Mouse (Mus musculus) embryonic fibroblast, embryonic 13.5 days (primary cell): Measurements from ENCODE around the gene Rps6ka4. TPM values are rescaled to one million over a fixed set of nuclear protein-coding genes. Genes with fewer than 3 reads are reported as not detected.

Experiments used
- H3K27ac ChIP-seq: 2 replicates; pipeline ENCODE4 v1.5.1; 2012; ENCODE audit warnings: low read length, control low read depth, inconsistent platforms; ENCODE audit not compliant: insufficient read depth
- H3K4me1 ChIP-seq: 2 replicates; pipeline ENCODE4 v1.6.1; 2011; ENCODE audit warnings: low read length; ENCODE audit not compliant: control insufficient read depth, insufficient read depth
- H3K4me3 ChIP-seq: 2 replicates; pipeline ENCODE4 v1.5.1; 2011; ENCODE audit warnings: mild to moderate bottlenecking, control low read depth, low read length; ENCODE audit not compliant: insufficient read depth
- CTCF ChIP-seq: IDR thresholded peaks from 2 replicates; pipeline ENCODE4 v1.5.1; 2011; ENCODE audit warnings: mild to moderate bottlenecking, control low read depth, low read length, moderate library complexity, borderline replicate concordance; ENCODE audit not compliant: insufficient read depth
- POLR2A ChIP-seq: IDR thresholded peaks from 2 replicates; pipeline ENCODE4 v1.6.1; 2011; ENCODE audit warnings: low read depth, mild to moderate bottlenecking, control low read depth, low read length, moderate library complexity
- polyA plus RNA-seq: library from polyadenylated mRNA; stranded (reverse); fragments of >200 nt; gene quantifications from 2 replicates; pipeline ENCODE4 v1.2.4, GENCODE M21; 2011; ENCODE audit warnings: low read depth; ENCODE audit not compliant: missing spikeins, insufficient read length

Rps6ka4 gene
- polyA plus RNA-seq: 32.6 and 36.8 TPM in 2 replicates

DNA sequence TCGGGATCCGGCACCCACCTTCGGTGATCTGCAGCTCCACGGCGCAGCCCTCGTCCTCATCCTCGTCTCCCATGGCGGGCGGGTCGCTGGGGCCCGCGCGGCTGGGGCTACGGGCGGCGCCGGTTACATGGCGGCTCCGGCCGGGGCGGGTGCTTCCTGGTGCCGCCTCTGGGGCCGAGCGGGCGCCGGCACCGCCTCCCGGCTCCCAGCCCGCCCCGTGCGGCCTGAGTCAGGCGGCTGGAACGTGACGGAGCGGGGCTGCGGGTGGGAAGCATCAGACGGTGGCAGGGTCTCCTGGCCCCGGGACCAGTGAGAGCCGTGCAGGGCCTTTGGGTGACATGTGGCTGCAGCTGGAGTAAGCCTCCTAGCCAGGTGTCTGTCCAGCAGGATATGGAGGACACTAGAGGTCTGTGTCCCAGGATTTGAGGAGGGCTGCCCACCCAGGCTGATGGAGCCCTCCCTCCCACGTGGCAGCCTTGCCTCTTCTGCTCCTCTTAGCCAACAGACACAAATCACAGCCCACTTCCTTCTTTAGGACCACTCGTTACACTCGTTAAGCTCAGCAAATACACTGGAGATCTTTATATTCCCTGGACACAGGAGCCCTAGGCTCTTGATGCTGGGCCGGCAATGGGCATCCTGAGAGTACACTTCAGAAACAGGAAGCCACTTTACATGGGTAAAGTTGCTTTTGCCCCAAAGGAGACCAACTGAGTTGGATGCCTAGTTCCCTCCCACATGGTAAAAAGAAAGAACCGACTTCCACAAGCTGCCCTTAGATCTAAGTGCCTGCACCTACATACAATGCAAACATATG lies at the start of gene Rps6ka4:
Gene Rps6ka4, minus strand, starts transcription at position 162 of the 817 bp plus-strand sequence.
- Histone ChIP-seq H3K4me1 (no peaks in the 10 kb centered on the region; the same call in 1 of the 2 replicates), H3K4me3 (peak within 1 kb of the TSS; percentile 94), H3K27ac (peak within 1 kb of the TSS; percentile 28)
- no peak for TF ChIP-seq CTCF
- peak; percentile 71 for TF ChIP-seq POLR2A

DNA sequence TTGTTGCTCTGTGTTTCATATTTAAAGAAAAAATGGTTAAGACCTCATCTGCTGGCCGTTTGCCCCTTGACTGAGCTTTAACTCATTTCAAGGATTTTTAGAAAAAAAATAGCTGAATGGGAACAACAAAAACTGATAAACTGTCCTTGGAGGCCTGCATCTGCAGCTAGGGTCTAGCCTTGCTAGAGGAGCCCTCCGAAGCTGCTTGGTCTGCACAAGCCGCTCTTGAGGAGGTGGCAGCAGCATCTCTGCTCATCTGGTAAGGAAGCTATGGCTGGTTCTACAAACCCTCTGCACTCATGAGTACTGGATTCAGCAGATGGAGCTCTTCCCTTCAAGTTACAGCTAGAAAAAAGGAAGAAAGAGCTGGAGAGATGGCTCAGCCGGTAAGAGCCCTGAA lies 37.5 kb upstream of the Rps6ka4 start:
- no peak overlapping the region for H3K27ac ChIP-seq
- TF ChIP-seq POLR2A (no peak), CTCF (no peak)

DNA sequence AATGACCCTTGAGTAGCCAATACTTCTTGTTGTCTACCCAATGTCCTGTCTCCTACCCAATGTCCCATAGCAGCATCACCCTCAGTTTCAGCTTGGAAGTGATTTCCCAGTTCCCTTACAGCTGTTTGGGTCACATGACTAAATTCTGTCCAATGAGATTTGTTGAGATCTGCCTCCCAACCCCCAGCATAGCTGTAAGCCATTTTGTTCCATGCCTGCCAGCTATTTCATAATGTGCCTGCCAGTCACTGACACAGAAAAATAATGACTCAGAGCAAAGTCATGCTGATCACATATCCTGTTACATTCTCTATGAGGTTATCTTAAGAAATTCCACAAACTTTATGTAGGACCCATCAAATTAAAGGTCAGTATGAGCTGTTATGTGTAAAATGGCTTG lies 36.4 kb upstream of the Rps6ka4 start:
- TF ChIP-seq POLR2A (no peak), CTCF (no peak)

More for the DNA sequence above, 37.5 kb upstream of the Rps6ka4 start:
- Histone ChIP-seq H3K4me1 (peaks cover 10% of the 10 kb centered on the region), H3K4me3 (no peak overlapping the region)

DNA sequence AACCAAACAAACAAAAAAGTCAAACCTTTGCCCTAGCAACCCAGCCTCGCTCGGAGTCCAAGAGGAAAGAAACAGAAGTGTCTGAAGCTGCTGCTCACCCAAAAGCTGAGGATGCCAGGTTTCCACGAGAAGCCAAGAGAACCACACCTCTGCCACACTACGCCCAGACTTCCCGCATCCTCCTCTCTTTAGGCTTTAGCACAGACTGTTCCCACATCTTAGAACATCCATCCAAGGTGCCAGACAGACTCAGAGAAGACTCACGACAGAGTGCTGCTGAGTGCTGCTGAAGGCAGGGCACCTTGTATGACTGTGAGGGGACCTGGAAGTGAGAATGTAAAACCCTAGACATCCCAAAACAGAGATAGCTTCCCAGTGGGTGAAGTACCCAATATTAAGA lies 35.4 kb upstream of the Rps6ka4 start:
- Histone ChIP-seq H3K4me1 (peaks cover 10% of the 10 kb centered on the region), H3K4me3 (no peak overlapping the region), H3K27ac (no peak overlapping the region)
- TF ChIP-seq POLR2A (no peak), CTCF (no peak)

More for the DNA sequence above, 36.4 kb upstream of the Rps6ka4 start:
- no peak overlapping the region for H3K4me3 ChIP-seq
- peak overlapping the region; percentile 7; the same call in 1 of the 2 replicates for H3K27ac ChIP-seq
- H3K4me1 ChIP-seq: peaks cover 10% of the 10 kb centered on the region

DNA sequence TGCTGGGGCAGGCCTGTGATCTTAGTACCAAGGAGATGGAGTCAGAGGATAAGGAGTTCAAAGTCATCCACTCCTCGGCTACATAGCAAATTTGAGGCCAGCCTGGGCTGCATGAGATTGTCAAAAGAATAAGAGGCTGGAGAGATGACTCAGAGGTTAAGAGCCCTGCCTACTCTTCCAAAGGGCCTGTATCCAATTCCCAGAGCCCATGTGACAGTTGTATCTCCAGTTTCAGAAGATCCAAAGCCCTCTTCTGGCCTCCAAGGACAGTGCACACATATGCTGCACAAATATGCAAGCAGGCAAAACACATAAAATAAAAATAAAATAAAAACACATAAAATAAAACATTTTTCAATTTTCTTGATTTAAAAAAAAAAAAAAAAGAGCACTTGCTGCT lies 33.8 kb upstream of the Rps6ka4 start:
- no peak overlapping the region for H3K4me3 ChIP-seq
- no peak overlapping the region for H3K27ac ChIP-seq
- H3K4me1 ChIP-seq: peaks cover 10% of the 10 kb centered on the region
- TF ChIP-seq CTCF: no peak
- no peak for TF ChIP-seq POLR2A

DNA sequence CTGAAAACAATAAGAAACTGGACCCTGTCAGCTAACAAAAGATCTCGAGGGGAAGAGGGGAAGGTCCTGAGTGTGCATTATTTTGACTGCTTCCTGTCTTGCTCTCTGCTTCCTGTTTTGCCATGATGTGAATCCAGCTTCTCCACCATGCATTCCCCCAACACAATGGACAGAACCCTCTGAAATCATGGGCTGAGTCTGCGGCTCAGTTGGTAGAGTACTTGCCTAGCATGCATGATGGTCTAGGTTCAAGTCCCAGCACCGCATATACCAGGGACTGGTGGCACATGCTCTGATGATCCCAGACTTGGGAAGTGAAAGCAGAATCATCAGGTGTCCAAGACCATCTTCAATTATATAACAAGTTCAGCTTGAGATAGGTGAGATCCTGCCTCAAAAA lies 32.3 kb upstream of the Rps6ka4 start:
- no peak overlapping the region for H3K4me3 ChIP-seq
- peaks cover 10% of the 10 kb centered on the region for H3K4me1 ChIP-seq
- no peak for TF ChIP-seq CTCF
- TF ChIP-seq POLR2A: no peak

DNA sequence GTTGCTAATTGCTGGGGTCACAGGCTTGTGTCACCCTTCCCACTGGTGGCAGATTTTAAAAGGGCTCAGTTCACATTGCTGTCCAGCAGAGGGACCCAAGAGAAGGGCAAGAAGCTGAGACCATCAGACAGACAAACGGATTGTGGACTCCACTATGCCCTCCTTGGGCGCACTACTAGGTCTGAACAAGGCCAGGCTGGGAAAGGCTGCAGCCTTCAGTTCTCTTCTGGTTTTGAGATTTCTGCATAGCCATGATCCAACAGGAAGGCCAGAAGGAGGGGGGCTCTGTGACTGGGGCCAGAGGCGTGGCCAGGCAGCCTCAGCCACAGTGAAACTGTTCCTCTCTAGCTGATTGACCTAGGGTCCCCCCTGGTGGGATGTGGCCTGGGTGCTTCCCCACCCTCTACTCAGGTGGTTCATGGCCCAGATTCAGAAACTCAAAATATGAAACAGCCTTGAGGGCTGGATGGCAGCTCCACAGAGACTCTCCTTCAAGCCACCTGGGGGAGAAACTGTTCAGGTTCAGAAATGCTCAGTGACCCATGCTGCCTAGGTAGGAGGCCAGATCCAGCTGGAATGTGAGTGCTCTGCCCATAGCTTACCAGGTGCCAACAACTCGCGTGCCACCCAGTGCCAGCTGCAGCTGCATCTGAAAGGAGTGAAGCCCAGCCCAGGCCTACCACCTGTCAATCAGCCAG lies 31.3 kb upstream of the Rps6ka4 start:
- Histone ChIP-seq H3K4me3 (no peak overlapping the region), H3K27ac (no peak overlapping the region), H3K4me1 (peaks cover 5% of the 10 kb centered on the region; the same call in 1 of the 2 replicates)
- TF ChIP-seq CTCF (peak; percentile 18; the same call in 1 of the 2 replicates), POLR2A (no peak)

More for the DNA sequence above, 32.3 kb upstream of the Rps6ka4 start:
- no peak overlapping the region for H3K27ac ChIP-seq

DNA sequence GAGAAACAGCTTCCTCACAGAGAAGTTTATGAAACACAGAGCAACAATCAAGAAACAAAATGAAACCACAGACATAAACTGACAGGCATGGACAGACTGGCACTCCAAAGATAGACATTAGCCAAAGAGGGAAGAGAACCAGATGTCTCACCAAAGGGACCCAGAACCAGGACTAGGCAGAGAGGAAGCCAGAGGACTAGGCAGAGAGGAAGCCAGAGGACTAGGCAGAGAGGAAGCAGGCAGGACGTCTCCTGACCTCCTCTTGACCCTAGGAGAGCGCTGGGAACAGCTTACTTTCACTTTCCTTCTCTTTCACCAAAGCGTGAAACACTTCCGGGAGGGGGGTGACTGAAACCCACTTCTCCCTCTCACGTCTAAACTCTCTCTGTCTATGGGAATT lies 28.9 kb upstream of the Rps6ka4 start:
- Histone ChIP-seq H3K4me1 (0 out of 2 replicates have a peak, but pooled peaks cover 3% of the 10 kb centered on the region), H3K4me3 (peak overlapping the region; percentile 25; the same call in 1 of the 2 replicates), H3K27ac (peak overlapping the region; percentile 58; the same call in 1 of the 2 replicates)
- no peak for TF ChIP-seq CTCF
- no peak; the same call in none of the 2 replicates for TF ChIP-seq POLR2A

DNA sequence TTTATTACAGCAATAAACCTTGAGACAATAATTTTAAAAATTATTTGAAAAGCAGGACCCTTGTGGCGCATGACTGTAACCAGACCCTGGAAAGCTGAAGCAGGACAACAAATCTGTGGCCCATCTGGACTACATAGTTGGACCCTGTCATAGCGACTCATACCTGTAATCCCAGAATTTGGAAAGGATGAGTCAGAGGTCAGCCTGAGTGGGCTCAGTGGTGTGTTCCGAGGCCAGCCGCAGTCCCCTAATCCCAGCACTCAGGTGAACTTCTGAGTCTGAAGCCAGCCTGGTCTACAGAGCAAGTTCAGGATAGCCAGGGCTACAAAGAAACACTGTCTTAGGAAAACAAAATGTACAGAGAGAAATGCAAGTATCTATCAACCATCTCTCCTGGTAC lies 21.0 kb upstream of the Rps6ka4 start:
- Histone ChIP-seq H3K4me1 (no peaks in the 10 kb centered on the region), H3K4me3 (no peak overlapping the region), H3K27ac (no peak overlapping the region)
- no peak for TF ChIP-seq CTCF
- no peak for TF ChIP-seq POLR2A
